Mouse (Mus musculus) liver, embryonic 14.5 days (tissue): Measurements from ENCODE around the gene Gm4027. TPM values are rescaled to one million over a fixed set of nuclear protein-coding genes. Genes with fewer than 3 reads are reported as not detected.
"Not testable (repeated sequence)": the region's sequence is repeated elsewhere in the genome, so short reads cannot be mapped to it uniquely, and the experiment has no call there.

ENCODE experiments used
- ATAC-seq: fragments of 200-750 bp; cut with Nextera tagmentation; 2 replicates; pipeline ENCODE4 v1.8.0; 2017; ENCODE audit warnings: moderate number of reproducible peaks, mild to moderate bottlenecking, moderate library complexity; ENCODE audit not compliant: insufficient read depth
- DNase-seq, 3 experiments: peaks; one replicate each; pipeline ENCODE4 v3.0.0-alpha.2; 2012 to 2013; ENCODE audit warnings: low read depth in 3 of 3, low spot score in 3 of 3
- H3K27ac ChIP-seq: fragments of 300-500 bp; sonication (generic); 2 replicates; pipeline ENCODE4 v1.5.1; 2014; ENCODE audit warnings: moderate library complexity, mild to moderate bottlenecking, control low read depth, inconsistent platforms
- H3K27me3 ChIP-seq: fragments of 300-500 bp; sonication (generic); 2 replicates; pipeline ENCODE4 v1.6.1; 2014; ENCODE audit warnings: mild to moderate bottlenecking, low read length, moderate library complexity; ENCODE audit not compliant: control insufficient read depth, insufficient read depth
- H3K36me3 ChIP-seq: fragments of 300-500 bp; sonication (generic); replicated peaks from 2 replicates; pipeline ENCODE4 v1.6.1; 2014; ENCODE audit warnings: low read depth; ENCODE audit not compliant: control insufficient read depth, insufficient read depth
- H3K4me1 ChIP-seq, 2 experiments: fragments of 200-500 bp in 1 of 2; fragments of 300-500 bp in 1 of 2; sonication (generic) in 1 of 2; replicated peaks; 2 replicates each; pipeline ENCODE4 v1.6.1; 2012 to 2014; ENCODE audit warnings: antibody characterized with exemption in 1 of 2, inconsistent platforms in 1 of 2, low read length in 1 of 2; ENCODE audit not compliant: control insufficient read depth in 2 of 2, insufficient read depth in 2 of 2
- H3K4me2 ChIP-seq: fragments of 300-500 bp; sonication (generic); 2 replicates; pipeline ENCODE4 v1.6.1; 2014; ENCODE audit warnings: low read depth, mild to moderate bottlenecking, control low read depth, moderate library complexity
- H3K4me3 ChIP-seq, 2 experiments: fragments of 200-500 bp in 1 of 2; fragments of 300-500 bp in 1 of 2; sonication (generic) in 1 of 2; 2 replicates each; pipeline ENCODE4 v1.5.1; 2012 to 2014; ENCODE audit warnings: low read depth in 2 of 2, low read length in 2 of 2, mild to moderate bottlenecking in 2 of 2, control low read depth in 1 of 2, inconsistent platforms in 1 of 2, moderate library complexity in 1 of 2; ENCODE audit not compliant: insufficient read depth in 1 of 2
- H3K9ac ChIP-seq: fragments of 300-500 bp; sonication (generic); replicated peaks from 2 replicates; pipeline ENCODE4 v1.6.1; 2014; ENCODE audit warnings: mild to moderate bottlenecking, control low read depth, moderate library complexity
- H3K9me3 ChIP-seq: fragments of 300-500 bp; sonication (generic); 2 replicates; pipeline ENCODE4 v1.6.1; 2016; ENCODE audit warnings: low read length, mixed read lengths; ENCODE audit not compliant: control insufficient read depth
- WGBS: fragments of 180-500 bp; shearing (Covaris S2); extraction: QIAGEN DNeasy Blood & Tissue Kit; methylation state at CpG from one replicate; pipeline ENCODE4 v1.1.7; 2014; ENCODE audit not compliant: insufficient replicate concordance; 5-methylcytosine and 5-hydroxymethylcytosine counted together
- polyA plus RNA-seq, 2 experiments: library from polyadenylated mRNA; depleted of rRNA in 1 of 2; stranded (reverse) in 1 of 2; unstranded in 1 of 2; fragments of >200 nt; fragmentation: Nextera tagmentation in 1 of 2; extraction: Ambion mirVana in 1 of 2; gene quantifications; 2 replicates each; pipeline versions ENCODE4 v1.2.1 to v1.2.3; 2012 to 2014

Gene Gm4027
- polyA plus RNA-seq (2012; rRNA removed) (not detected in 2 replicates), polyA plus RNA-seq (2014; fragmentation: Nextera tagmentation; extraction: Ambion mirVana) (not detected in 2 replicates)

- H3K4me1 ChIP-seq, H3K27ac ChIP-seq, DNase-seq, H3K4me2 ChIP-seq, H3K9me3 ChIP-seq, H3K9ac ChIP-seq, ATAC-seq, H3K27me3 ChIP-seq, H3K36me3 ChIP-seq, H3K4me3 ChIP-seq: not testable (repeated sequence)
- 78% methylated on average over 6 of the region's 7 CpGs for WGBS
Measured at GRCm38 (mm10) chr12:87618569-87618968, at the start of gene Gm4027. Gm4027 (plus strand) TSS chr12:87618869.

- H3K27ac ChIP-seq, H3K4me2 ChIP-seq, H3K36me3 ChIP-seq, H3K4me1 ChIP-seq, ATAC-seq, H3K4me3 ChIP-seq, DNase-seq, H3K9me3 ChIP-seq, H3K27me3 ChIP-seq, H3K9ac ChIP-seq: not testable (repeated sequence)
- WGBS = 6% methylated on average over 2 of the region's 2 CpGs
Measured at GRCm38 (mm10) chr12:87601388-87601787, 17.3 kb upstream of the Gm4027 start.

GRCm38 (mm10) chr12:87602388-87602787 lies 16.3 kb upstream of the Gm4027 start, which contains the start of gene Oog1:
Oog1 (plus strand) TSS chr12:87602688.
- not testable (repeated sequence) for DNase-seq, H3K4me2 ChIP-seq, H3K36me3 ChIP-seq, H3K4me1 ChIP-seq, ATAC-seq, H3K9ac ChIP-seq, H3K9me3 ChIP-seq, H3K27me3 ChIP-seq, H3K27ac ChIP-seq, H3K4me3 ChIP-seq
- 46% methylated on average over 1 of the region's 2 CpGs for WGBS

GRCm38 (mm10) chr12:87644520-87644919 lies 25.9 kb downstream of the Gm4027 start, which contains the start of gene Gm16381:
Gm16381 (minus strand) TSS chr12:87644620.
- H3K27me3 ChIP-seq, H3K4me1 ChIP-seq, DNase-seq, H3K9ac ChIP-seq, H3K4me2 ChIP-seq, H3K4me3 ChIP-seq, ATAC-seq, H3K9me3 ChIP-seq, H3K27ac ChIP-seq, H3K36me3 ChIP-seq: not testable (repeated sequence)
- 47% methylated on average over 1 of the region's 2 CpGs for WGBS

GRCm38 (mm10) chr12:87652916-87653703 lies 34.4 kb downstream of the Gm4027 start:
- H3K27me3 ChIP-seq, H3K9ac ChIP-seq, H3K4me2 ChIP-seq, H3K4me1 ChIP-seq, DNase-seq, H3K9me3 ChIP-seq, H3K36me3 ChIP-seq, H3K4me3 ChIP-seq, H3K27ac ChIP-seq: not testable (repeated sequence)
- peak; percentile 43; the same call in 1 of the 2 replicates for ATAC-seq
- WGBS = 32% methylated on average over 2 of the region's 4 CpGs

Other genes with a start within 250 kb of the Gm4027 start
- 4.6 and 8.0 TPM in 2 replicates for gene Sptlc2, start 230.5 kb upstream of the Gm4027 start, polyA plus RNA-seq (2012; rRNA removed)
- gene Sptlc2, start 230.5 kb upstream of the Gm4027 start, polyA plus RNA-seq (2014; fragmentation: Nextera tagmentation; extraction: Ambion mirVana) = 28.2 TPM in 2 replicates
- 38.5 and 44.2 TPM in 2 replicates for gene Slirp, start 175.0 kb upstream of the Gm4027 start, polyA plus RNA-seq (2012; rRNA removed)
- gene Slirp, start 175.0 kb upstream of the Gm4027 start, polyA plus RNA-seq (2014; fragmentation: Nextera tagmentation; extraction: Ambion mirVana) = 180 and 182 TPM in 2 replicates
- gene Alkbh1, start 174.9 kb upstream of the Gm4027 start, polyA plus RNA-seq (2012; rRNA removed) = 12.0 and 16.3 TPM in 2 replicates
- 10.4 TPM in 2 replicates for gene Alkbh1, start 174.9 kb upstream of the Gm4027 start, polyA plus RNA-seq (2014; fragmentation: Nextera tagmentation; extraction: Ambion mirVana)
- 10.1 and 19.5 TPM in 2 replicates for gene Snw1, start 146.6 kb upstream of the Gm4027 start, polyA plus RNA-seq (2012; rRNA removed)
- 55.5 and 63.0 TPM in 2 replicates for gene Snw1, start 146.6 kb upstream of the Gm4027 start, polyA plus RNA-seq (2014; fragmentation: Nextera tagmentation; extraction: Ambion mirVana)
- gene Gm5788, start 124.1 kb upstream of the Gm4027 start, polyA plus RNA-seq (2012; rRNA removed) = not detected in 2 replicates
- gene Gm5788, start 124.1 kb upstream of the Gm4027 start, polyA plus RNA-seq (2014; fragmentation: Nextera tagmentation; extraction: Ambion mirVana) = not detected in 2 replicates
- not detected in 2 replicates for gene Gm8300, start 104.6 kb upstream of the Gm4027 start, polyA plus RNA-seq (2012; rRNA removed)
- gene Gm8300, start 104.6 kb upstream of the Gm4027 start, polyA plus RNA-seq (2014; fragmentation: Nextera tagmentation; extraction: Ambion mirVana) = not detected in 2 replicates
- gene Oog1, start 16.2 kb upstream of the Gm4027 start, polyA plus RNA-seq (2012; rRNA removed) = not detected in 2 replicates
- not detected in 2 replicates for gene Oog1, start 16.2 kb upstream of the Gm4027 start, polyA plus RNA-seq (2014; fragmentation: Nextera tagmentation; extraction: Ambion mirVana)
- gene Gm16381, start 25.8 kb downstream of the Gm4027 start, polyA plus RNA-seq (2012; rRNA removed) = not detected in 2 replicates
- gene Gm16381, start 25.8 kb downstream of the Gm4027 start, polyA plus RNA-seq (2014; fragmentation: Nextera tagmentation; extraction: Ambion mirVana) = not detected in 2 replicates
- not detected in 2 replicates for gene Gm21319, start 156.9 kb downstream of the Gm4027 start, polyA plus RNA-seq (2012; rRNA removed)
- not detected in 2 replicates for gene Gm21319, start 156.9 kb downstream of the Gm4027 start, polyA plus RNA-seq (2014; fragmentation: Nextera tagmentation; extraction: Ambion mirVana)
- gene Gm21936, start 176.6 kb downstream of the Gm4027 start, polyA plus RNA-seq (2012; rRNA removed) = not detected in 2 replicates
- not detected in 2 replicates for gene Gm21936, start 176.6 kb downstream of the Gm4027 start, polyA plus RNA-seq (2014; fragmentation: Nextera tagmentation; extraction: Ambion mirVana)
- not detected in 2 replicates for gene BB287469, start 197.7 kb downstream of the Gm4027 start, polyA plus RNA-seq (2012; rRNA removed)
- gene BB287469, start 197.7 kb downstream of the Gm4027 start, polyA plus RNA-seq (2014; fragmentation: Nextera tagmentation; extraction: Ambion mirVana) = not detected in 2 replicates
- not detected in 2 replicates for gene Gm2001, start 223.5 kb downstream of the Gm4027 start, polyA plus RNA-seq (2012; rRNA removed)
- not detected in 2 replicates for gene Gm2001, start 223.5 kb downstream of the Gm4027 start, polyA plus RNA-seq (2014; fragmentation: Nextera tagmentation; extraction: Ambion mirVana)